Mouse (Mus musculus): Measurements from ENCODE around the gene Casp4.

Casp4 gene

DNA sequence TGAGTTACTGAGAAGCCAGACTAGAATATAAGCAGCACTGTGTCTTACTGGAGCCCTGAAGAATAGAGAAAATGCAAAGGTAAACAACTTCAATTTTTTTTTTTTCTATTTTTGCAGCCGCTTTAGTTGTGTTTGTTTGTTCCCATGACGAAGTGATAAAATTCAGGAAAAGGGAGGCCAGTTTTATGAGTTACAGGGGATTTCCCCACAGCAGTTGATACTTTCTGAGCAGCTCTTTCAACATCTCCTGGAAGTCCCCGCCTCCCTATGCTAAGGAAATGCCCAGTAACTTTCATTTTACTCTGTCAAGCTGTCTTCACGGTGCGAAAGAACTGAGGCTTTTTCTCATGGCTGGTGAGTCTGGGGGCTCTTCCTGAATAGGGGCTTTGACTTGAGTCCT lies at the start of gene Casp4:
TSS of gene Casp4 (plus strand) at position 268 of the 400 bp plus-strand sequence.
- no peak for DNase-seq

DNA sequence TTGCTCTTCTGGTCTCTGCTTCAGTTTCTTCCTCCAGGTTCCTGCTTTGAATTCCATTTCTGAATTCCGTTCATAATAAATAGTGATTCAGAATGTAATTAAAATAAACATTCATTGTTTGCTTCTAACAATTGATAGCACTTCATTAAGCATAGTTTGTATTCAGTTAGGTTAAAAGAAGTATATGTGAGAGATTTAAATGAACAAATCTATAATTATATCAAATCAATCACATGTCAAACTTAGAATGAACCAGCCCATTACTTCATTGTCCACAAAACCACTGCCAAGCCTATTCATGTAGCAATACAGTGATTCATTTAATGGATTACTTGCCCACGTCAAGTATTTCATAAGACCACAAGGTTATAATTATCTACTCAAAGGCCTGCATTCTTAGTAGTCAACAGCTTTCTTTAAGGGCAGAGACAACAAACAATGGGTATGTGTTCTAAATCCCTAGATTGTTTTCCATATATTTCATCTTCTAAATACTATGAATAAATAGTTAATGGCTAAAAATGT lies 44.6 kb upstream of the Casp4 start:
- DNase-seq: no peak

DNA sequence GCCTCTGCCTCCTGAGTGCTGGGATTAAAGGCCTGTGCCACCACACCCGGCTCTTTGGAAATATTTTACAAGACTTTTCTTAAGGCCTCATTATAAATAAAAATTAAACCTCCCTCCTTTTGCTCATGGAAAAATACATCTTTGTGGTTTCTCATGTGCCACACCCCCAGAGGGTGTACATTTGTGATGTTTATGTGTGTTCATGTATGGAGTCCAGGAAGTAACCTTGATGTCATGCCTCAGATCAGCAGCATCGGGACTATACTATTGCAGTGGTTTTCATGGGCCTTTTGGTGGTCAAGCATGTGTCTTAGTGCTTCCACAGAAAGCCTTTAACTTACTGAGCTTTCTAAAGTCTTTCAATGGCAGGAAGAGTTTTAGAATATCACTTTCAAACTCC lies 38.4 kb upstream of the Casp4 start:
- DNase-seq: no peak

DNA sequence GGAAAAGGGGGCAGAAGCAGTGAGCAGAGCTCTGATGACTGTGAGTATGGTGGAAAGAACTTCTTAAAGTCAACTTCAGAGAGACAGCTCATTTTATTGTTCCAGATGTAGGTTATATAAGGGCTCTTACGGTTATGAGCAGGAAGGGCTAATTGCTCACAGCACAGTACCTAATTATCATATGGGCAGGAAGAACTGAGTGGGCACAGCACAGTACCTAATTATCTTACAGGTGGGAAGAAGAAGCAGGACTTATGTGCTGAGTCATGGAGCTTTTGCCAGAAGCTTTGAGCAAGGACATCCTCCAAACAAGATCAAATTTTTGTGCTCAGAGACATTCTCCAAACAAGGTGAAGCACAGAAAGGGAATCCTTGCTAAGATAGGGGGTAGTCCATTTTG lies 37.7 kb upstream of the Casp4 start:
- DNase-seq: no peak

DNA sequence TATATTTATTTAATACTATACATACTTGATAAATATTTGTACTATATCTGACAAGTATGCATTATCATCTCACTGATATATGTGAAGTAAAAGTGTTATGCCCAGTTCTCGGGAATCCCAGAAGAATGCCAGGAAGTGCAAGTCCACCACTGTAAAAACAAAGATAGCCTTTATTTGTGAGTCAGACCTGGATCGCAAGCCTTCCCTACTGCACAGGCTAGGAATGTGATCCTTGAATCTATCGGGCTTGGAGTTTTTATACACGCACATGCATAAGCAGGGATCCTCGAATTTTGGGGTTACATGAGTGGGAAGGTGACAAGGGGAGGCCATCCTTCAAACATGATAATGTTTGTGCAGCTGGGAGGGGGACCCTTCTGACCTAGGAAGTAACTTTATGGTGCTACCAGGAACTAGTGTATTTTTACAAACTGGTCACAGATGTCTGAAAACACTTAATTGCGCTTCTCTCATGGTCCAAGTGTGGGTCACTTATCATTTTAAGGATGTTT lies 37.2 kb upstream of the Casp4 start:
- DNase-seq: no peak

GRCm38 (mm10) chr9:5286071-5286470 lies 22.6 kb upstream of the Casp4 start:
- no peak for DNase-seq

- DNase-seq: no peak
Measured at GRCm38 (mm10) chr9:5286597-5286996, 22.0 kb upstream of the Casp4 start.

- DNase-seq: no peak
Measured at GRCm38 (mm10) chr9:5296354-5297237, 12.0 kb upstream of the Casp4 start.

DNA sequence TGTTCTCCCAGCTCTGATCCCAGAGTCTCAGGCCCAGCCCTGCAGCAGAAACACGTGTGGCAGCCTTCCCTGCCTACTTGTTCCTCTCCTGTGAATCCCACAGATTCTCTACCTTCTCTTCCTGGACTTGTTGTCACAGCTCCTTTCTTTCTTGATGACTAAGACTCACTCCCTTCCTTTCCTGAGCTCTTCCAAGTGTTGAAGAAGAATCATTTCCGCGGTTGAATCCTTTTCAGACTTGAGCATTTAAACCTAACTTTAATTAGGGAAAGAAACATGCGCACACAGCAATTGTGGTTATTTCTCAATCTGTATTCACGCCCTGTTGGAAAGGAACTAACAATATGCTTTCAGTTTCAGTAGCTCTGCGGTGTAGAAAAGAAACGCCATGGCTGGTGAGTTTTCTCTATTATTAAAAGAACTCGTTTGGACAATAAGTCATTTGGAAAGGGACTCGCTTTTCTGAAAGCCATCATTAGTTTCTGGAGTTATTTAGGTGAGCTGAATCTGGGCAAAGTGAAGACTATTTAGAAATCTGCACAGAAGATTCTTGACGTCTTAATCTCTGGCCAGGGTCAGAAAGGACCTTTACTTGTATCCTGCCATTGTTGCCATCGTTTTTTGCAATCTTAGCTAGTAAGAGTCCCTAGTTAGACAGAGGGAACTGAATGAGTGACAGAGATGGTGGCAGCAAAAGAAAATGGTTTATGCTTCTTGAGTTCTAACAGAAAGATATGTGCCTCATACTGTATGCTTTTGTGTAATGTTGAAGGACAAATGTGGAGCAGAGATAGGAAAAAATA lies 10.1 kb upstream of the Casp4 start, which contains the start of gene Casp1:
TSS of gene Casp1 (plus strand) at position 189 of the 803 bp plus-strand sequence.
- no peak for DNase-seq

DNA sequence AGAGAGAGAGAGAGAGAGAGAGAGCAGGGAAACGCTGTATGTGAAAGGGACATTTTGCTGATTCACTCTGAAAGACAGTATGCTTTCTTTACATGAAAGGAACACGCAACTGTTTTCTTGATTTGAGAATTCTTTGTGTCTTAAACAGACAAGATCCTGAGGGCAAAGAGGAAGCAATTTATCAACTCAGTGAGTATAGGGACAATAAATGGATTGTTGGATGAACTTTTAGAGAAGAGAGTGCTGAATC lies 9.6 kb upstream of the Casp4 start:
- no peak for DNase-seq

GRCm38 (mm10) chr9:5310112-5310511 lies 1.5 kb downstream of the Casp4 start:
- DNase-seq: no peak

- no peak for DNase-seq
Measured at GRCm38 (mm10) chr9:5311435-5311834, 2.8 kb downstream of the Casp4 start.

DNA sequence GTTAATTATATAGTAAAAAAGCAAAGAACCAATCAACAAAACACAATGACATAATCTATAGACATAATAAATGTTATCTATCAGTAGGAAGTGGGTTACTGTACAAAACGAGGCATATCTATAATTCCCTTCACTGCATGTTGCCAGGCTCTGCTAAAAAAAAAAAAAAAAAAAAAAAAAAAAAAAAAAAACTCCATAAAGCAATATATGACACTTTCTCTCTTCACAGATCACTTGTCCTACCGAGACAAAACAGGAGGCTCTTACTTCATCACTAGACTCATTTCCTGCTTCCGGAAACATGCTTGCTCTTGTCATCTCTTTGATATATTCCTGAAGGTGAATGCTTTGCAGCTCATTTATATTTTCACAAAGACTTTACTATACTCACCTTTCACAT lies 19.6 kb downstream of the Casp4 start:
- DNase-seq: no peak

GRCm38 (mm10) chr9:5332441-5332840 lies 23.8 kb downstream of the Casp4 start:
- DNase-seq: no peak

DNA sequence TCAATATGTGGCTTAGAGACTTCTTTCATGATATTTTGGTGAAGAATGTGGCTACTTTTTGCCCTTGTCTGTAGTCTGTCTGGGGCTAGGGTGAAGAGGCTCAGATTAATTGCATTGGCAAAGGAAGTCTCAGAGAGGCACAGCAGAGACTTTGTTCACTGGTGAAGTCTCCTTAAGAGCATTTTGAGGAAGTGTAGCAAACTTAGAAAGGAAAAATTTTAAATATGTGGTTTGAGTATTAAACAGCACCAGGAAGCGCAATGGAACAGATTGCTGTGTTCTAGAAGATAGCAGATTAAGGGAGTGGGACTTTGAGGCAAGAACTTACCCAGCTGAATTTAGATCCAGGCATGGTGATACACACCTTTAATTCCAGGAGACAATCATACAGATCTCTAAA lies 24.8 kb downstream of the Casp4 start:
- DNase-seq: no peak

- no peak for DNase-seq
Measured at GRCm38 (mm10) chr9:5343092-5343491, 34.5 kb downstream of the Casp4 start.

DNA sequence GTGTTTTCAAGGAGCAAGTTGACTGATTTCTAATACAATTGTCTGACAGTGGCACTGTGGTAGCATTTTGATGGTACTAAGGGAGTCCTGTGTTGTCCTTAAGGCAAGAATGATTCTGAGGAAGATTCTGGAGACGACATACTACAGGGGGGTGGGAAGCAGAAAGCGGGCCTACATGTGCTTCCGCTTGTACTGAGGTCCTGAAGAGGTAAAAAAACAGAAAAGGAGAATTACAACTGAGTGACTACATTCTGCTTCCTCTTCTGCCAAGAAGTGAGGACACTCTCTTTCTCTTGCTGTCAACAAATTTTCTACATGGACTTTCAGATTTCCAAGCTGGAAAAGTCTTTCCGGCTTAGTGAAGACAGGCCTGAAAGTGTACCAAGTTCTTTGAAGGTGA lies 35.5 kb downstream of the Casp4 start:
- no peak for DNase-seq

- DNase-seq: no peak
Measured at GRCm38 (mm10) chr9:5345291-5345898, 36.8 kb downstream of the Casp4 start, which contains the start of gene Casp12. TSS of gene Casp12 (plus strand) at chr9:5345430.

GRCm38 (mm10) chr9:5347381-5347780 lies 38.8 kb downstream of the Casp4 start:
- DNase-seq: no peak

GRCm38 (mm10) chr9:5353673-5354072 lies 45.0 kb downstream of the Casp4 start:
- no peak for DNase-seq

DNA sequence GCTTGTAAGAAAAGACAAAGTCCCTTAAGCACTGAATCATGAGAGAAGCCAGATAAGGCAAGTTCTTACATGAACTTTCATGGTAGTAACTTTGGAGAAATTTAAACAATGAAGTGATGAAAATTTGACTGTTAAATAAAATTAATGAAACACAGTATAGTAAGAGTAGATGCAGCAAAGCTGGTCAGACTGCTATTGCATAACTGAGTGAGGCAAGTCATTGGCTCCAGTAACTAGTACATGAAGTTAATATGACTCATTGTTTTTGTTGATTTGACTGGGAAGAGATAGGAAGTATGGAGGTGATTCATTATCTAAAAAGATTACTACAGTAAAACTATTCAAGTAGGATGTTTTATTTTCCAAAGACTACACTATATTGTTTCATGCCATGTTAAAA lies 48.2 kb downstream of the Casp4 start:
- no peak for DNase-seq

Data from liver (tissue).